Mouse (Mus musculus): Measurements from ENCODE around the gene Dad1.
"Not testable (repeated sequence)": the region's sequence is repeated elsewhere in the genome, so short reads cannot be mapped to it uniquely, and the experiment has no call there.

Gene Dad1

DNA sequence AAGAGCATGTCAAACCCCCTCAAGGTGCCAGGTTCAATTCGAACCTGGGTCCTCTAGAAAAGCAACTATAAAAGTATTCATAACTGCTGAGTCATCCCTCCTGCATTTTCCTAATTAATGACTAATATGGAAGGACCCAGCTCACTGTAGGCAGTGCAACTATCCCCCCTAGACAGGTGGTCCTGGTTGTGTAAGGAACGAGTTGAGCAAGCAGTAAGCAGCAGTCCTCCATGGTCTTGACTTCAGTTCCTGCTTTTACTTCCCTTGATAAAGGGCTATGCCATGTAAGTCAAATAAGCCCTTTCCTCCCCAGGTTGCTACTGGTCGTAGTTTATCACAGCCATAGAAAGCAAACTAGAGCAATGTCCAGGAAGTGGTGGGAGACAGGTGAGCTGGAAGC, 7.7 kb downstream of the Dad1 start:
- DNase-seq (ENCODE audit: low spot score) = no peak

DNA sequence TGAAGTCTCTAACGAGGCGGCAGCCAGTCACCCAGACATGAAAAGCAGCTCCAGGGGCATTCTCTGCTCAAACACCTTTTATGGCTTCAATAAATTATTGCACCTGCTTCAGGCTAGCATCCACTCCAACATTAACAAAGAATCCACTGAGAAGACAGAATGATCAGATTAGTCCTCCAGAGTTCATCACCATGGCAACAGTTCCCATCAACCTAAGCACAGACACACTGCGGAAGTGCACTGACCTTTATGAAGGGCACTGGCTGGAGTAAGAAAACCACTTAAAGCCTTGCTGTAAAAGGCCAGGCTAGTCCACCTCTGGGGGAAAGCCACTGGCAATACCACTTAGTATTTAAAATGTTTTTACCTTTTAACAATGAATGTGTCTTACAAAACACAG, 9.7 kb downstream of the Dad1 start:
- DNase-seq (ENCODE audit: low spot score) = no peak

DNA sequence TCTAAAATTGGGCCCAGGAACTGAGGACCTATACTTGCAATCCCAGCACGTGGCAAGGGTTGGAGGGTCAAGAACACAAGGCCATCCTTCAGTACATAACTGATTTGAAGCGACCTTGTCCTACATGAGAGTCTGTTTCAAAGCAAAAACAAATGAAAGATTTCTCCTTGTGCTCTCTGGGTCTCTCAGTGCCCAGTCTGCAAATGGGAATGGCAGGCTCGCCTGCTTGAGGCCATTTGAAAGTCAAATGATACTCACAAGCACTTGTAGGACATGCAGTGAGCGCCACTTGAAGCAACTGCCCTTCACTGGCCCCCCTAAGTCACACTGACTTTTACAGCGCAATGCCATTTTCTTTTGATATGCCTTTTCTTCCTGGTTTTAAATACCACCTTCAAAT, 13.4 kb downstream of the Dad1 start:
- DNase-seq (ENCODE audit: low spot score) = no peak

DNA sequence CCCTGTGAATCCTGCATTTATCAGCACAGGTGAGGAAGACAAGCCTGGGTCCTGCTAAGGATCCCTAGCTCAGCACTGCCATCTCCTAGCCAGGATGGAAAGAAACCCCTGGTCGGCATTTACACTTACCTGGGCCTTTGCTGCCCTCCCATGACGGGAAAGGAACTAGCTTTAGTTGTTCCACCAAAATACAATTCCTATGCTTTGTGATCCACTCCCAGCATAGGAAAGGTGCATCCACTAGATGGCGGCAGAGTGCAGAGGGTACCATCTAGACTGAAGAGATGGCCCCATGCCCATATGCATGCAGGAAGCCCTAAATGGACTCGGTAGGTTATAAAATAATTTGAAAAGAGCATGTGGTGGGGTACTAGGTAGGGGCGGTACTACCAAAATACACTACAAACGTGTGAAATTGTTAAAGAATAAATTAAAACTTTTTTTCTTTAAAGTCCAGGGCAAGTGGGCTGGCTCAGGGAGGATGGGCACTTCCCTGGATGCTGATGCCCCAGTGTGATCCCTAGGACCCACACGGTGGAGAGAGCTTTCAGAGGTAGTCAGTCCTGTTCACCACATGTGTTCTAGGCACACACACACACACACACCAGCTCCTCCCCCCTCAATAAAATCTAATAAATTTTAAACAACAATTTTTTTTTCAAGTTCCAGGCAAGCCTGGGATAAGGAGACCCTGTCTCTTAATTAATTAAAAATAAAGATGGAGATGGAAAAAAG, 14.7 kb downstream of the Dad1 start:
- peak; percentile 70 for DNase-seq (ENCODE audit: low spot score)

DNA sequence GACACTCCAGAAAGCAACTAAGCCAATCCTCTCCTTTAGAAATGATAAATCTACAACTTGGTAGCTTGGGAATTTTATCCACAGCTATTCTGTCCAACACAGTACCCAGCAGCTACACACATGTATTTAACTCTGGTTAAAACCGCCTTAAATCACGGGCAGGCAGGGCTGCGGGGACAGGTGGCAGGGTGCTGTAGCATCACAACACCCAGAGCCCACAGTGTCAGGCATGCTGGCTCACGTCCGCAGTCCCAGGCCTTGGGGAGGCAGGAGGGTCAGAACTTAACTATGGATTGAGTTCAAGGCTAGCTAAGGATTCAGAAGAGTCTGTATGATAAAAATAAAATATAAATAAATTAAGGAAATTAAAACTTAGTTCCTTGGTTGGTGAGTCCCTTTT, 17.0 kb downstream of the Dad1 start:
- DNase-seq (ENCODE audit: low spot score) = no peak

DNA sequence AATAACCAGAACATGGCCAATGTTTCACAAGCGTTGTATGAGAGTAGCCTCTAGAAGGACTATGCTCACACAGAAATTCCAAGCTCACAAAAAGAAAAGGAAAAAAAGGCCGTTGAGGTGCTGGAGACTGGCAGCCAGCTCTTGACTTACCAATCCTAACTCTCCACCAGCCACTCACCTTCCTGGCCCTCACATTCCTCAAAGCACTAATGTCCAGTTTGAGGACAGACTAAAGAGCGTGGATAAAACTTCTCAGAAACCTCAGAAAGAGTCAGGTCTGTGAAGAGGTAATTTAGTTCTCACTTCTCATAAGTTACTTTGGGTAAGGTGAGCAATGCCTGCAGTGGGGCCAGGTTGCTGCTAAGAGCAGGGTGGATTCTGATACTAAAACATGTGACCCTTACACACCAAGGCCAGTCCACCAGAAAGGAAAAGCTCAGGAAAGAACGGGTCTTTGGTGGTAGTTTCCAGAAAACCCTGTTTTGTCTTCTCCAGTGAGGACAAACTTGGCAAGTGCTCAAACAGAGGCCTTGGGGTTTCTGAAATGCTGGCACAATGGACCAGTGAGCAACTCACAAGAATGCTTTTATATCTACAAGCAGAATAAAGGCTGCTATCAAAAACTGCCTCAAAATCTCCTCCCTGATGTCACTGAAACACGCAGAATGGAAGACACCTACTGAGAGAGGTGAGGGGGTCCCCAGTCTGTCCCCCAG, 17.9 kb downstream of the Dad1 start:
- no peak for DNase-seq (ENCODE audit: low spot score)

DNA sequence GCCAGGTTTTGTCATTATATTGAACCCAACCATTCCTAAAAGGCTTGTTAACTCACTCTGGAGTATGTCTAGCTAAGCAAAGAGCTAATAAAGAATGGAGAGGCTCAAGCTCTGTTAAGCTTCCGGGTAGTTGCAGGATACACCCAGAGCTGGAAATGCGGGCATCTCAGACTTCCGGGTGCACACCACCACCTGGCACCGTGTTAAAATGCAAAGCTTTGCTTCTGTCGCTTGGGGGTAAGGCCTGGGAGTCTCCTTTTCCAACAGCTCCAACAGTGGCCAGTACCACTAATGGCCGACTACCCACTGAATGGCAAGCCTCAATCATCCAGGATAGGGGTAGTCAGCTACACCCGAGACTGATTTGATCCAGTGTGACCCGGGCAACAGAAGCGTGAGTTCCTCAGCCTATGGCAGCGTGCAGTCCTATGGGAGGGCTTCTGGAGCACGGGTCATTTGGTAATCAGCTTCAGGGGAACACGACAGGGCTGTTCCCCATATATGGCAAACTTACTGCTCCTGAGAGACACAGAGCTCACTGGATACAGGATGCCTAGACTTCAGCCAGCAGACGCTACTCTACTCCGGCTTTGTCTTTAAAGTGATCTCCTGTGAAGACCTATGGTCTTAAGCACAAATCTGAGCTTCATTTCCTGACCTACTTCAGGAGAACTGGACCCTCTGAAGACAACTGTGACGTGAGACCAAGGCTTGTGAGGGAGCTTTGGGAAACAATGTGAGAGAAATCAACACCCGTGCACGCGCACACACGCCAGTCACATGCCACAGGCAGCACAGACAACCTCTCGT, 19.5 kb downstream of the Dad1 start:
- DNase-seq (ENCODE audit: low spot score) = no peak

DNA sequence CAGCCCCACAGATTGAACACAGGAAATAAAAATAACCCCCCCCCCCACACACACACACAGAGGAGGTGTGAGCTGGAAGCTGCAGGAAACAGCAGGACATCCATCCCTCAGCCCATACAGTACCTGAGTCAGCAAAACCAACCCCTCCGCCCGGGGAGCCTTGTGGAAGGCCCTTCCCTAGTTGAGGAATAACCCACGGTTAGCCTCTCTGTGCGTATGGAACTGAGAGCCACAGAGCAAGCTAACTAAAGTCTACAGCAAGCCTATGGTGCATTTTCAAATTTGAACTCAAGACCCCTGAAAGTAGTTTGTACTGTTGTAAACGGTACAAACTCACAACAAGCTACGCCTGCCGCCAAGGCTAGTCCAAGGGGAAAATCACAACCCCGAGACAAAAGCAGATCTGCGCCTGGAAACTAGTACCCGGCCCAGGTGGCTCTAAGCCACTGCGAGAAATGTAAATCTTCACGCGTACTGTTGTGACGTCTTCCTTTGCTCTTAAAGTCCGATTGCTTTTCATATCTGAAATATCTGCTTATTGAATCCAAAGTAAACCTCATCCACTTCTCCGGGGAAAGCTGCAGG, 20.3 kb downstream of the Dad1 start:
- DNase-seq (ENCODE audit: low spot score) = no peak

DNA sequence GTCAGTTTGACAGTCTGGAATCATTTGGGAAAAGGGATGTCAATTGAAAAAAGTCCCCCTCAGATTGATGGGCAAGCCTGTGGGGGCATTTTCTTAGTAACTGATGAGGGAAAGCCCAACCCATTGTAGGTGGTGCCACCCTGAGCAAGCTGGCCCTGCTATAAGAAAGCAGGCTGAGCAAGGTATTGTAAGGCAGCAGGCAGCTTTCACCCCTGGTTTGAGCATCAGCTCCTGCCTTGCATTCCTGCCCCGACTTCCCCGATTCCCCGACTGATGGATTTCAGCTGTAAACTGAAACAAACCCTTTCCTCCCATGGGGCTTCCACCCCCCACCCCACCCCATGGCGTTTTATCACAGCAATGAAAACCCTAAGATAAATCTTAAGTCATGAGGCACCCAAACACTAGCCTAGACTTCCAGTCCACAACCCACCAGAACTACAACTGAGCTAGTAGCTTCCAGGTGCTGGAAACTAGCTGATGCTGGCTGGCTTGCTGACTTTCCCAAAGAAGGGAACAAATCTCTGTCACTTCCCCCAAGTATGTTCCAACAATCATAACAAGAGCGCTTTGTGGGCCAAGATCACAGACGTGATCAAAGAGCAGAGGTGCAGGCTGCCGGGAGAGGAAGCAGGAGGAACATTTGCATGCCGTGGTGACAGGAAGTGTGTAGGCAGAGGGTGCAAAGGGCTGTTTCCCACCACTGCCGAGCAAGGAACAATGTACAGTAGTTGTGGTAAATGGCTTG, 20.9 kb downstream of the Dad1 start:
- no peak for DNase-seq (ENCODE audit: low spot score)

DNA sequence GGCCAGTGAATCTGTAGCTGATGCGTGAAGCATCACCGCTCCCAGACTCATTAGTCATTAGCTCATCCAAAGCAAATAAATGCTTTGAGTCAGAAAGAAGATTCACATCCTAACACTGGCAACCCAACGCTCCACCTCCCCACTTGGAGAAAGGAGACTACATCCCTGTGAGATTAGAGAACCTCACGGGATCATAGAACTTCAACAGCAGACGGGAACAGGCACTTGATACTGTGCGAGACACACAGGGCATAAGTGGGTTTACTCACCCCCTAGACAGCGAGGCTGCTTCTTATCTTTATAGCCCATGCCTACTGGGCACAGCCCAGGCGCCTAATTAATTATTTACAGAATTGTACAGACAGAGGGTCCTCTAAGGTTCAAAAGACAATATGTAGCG, 21.8 kb downstream of the Dad1 start:
- DNase-seq (ENCODE audit: low spot score) = no peak

DNA sequence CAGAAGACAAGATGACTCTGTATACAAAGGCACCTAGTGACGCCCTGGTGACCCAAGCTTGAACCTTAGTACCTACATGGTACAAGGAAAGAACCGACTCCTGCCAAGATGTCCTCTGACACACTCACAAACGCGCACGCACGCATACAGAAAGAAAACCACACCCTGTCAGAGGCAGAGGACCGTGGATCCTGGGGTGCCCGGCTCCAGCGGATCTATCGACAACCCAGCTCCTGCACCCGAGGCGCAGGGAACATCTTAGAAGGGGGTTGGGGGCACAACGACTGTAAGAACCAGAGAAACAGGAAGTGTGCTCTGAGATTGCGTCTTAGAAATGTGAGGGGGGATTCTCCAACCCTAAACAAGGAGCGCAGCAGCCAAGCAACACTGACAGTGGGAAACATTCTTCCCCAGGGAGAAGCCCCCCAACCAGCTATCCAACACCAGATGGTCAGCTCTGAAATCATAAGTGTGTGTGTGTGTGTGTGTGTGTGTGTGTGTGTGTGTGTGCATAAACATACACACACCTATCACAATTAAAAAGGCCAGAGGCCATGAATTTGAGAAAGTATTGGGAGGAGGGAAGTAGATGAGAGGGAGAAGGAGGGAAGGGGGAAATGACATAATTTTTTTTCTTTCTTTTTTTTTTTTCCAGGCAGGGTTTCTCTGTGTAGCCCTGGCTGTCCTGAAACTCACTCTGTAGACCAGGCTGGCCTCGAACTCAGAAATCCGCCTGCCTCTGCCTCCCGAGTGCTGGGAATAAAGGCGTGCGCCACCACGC, 22.5 kb downstream of the Dad1 start:
- DNase-seq (ENCODE audit: low spot score) = no peak

DNA sequence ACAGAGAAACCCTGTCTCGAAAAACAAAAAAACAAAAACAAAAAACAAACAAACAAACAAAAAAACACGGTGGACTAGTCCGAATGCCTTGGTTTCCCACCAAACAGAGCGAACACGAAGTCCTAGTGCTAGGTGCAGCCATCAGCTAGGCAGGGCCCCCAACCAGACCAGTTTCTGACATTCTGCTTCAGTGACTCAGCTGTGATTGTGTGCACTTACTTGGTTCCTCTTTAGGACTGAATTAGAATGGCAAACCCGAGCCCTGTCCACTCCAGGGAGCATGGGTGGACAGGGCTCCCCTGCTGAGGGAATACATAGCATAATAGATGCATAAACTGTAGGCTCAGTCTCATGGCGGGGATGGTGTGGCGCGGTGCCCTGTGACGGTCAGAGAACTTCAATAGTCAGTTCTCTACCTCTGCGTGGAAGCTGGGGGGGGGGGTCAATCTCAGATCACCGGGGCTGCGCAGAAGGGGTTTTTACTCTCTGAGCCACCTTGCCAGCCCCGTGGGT, 23.2 kb downstream of the Dad1 start:
- DNase-seq (ENCODE audit: low spot score) = no peak

DNA sequence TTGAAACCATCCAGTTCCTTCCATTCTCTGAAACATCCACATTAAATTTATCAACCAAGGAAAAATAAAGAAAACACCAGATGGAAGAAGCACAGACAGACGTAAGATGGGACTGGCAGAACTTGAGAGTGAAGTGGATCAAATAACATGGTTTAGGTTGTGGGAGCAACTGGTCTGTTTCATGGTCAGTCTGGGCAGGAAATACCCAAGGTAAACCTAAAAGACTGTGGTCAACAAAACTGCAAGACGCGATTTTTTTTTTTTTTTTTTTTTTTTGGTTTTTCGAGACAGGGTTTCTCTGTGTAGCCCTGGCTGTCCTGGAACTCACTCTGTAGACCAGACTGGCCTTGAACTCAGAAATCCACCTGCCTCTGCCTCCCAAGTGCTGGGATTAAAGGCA, 24.1 kb downstream of the Dad1 start:
- not testable (repeated sequence) for DNase-seq (ENCODE audit: low spot score)

DNA sequence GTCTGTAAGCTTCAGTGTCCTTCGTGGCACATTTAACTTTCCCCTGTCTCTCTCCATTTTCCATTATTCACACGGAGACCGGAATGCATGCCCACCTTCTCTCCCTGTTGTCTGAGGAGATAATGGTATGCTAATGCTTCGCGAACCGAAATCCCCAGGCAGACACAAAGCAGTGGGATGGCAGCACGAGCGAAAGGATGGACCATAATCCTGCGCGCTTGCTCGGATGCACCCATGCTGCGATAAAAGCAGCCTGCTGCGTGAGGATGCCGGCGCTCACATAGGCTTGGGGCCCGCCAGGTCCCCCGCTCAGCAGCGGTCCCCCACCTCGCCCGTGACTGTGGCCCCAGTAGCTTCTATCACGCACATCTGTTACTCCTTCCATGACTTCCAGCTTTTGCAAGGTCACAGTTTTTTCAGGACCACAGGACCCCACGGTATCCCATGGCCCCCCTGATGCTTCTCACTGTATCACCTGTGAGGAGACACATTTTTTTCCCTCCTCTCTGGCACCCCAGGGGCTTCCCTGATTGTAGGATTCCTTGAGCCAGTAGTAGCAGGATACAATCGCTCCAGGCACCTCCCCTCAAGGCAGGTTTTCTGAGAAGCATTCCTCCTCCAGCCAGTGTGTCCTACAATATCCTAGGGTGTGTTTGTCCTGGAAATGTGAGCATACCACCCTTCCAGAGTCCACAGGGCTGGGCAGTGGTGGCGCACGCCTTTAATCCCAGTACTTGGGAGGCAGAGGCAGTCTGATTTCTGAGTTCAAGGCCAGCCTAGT, 24.8 kb downstream of the Dad1 start:
- DNase-seq (ENCODE audit: low spot score) = no peak

DNA sequence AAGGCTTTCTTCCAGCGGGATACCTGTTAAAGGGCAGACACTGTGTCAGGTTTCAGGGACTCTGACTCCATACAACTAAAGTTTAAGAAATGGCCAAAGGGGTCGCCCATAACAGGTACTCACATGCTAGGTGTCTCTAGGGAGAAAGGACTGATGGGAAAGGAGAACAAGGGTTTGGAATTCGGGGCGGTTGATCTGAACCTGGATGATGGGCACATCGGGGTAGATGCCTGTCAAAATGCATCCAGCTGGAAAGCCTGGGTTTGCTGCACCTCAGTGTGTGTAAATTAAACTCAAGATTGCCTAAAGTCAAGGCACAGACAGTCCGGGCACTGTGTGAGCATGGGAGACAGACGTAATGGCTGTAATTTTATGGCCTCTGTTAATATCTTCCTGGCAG, 25.4 kb downstream of the Dad1 start:
- DNase-seq (ENCODE audit: low spot score) = no peak

DNA sequence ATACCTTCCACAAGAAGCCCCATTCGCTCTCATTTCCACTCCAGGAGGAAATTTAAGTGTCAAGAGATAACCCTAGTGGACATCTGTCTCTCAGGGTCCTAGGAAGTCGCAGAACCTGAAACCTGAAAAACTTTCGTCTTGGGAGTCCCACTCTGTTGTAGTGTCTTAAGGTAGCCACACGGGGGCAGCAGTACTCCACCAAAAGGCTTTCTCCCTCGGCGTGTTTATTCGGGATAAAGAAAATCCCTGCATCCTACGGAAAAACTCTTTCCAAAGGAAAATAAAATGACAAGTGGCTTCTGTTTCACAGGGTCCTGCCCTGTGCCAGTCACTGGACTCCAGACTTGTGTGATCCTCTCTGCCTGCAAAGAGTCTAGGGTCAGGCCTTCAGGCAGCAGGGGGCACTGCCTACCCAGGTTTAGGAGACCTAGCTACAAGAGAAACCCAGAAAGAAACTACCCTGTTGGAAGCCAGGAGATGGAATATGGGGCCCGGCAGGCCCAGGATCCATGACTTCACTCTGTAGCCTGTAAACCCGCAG, 25.9 kb downstream of the Dad1 start:
- DNase-seq (ENCODE audit: low spot score) = peak; percentile 71

DNA sequence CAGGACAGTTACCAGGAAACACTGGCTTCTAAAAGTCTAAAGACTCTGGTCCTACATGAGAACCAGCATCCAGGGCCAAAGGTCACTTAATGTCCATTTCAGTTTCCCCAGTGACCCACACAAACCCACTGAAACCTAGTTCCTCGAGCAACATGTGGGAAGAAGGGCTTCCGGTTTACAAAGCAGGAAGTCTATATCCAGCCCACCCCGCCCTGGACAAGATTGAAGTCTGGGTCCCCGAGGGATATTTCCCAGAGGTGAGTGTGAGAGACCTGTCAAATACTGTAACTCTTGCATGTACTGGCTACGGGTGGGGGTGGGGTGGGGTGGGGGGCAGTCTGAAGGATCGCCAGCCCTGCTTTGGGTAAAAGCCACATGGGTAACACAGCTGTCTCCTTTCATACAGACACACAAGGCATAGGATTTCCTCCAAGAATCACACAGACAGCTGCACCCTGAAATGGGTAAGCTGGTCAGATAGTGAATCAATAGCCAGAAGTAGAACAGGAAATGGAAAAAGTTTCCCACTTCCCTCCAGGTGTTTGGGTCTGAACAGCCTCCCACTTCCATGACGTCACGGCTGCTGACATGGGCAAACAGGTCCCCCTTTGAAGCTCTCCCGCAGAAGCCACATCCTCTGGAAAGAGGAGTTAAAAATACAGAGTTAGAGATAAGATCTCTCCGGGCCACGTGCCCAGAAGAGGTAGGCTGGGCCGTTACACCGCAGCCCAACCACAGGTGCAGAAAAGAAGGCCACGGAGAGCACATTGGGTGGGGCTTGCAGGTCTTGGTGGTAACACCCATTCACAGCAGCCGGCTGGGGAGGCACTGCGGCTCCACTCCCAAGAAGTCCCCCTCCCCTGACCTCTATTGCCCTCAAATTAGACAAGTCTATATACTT, 26.7 kb downstream of the Dad1 start:
- DNase-seq (ENCODE audit: low spot score) = peak; percentile 51

DNA sequence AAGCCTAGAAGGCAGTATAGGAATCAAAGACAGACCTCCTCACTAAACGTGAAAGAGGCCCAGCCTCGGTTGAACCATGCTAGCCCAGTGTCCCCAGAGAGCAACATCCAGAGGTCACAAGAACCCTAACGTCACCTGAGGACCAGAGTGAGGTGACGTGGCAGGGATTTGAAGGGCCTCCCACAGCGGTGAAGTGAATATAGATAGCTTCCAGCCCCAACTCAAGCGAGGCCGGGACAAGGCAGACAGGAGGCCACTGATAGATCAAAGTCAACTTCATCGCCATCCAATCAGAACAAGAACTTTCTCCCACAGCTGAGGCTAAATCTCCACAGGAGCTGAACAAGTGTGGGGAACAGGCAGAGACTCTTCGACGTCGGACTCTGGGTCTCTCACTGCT, 28.2 kb downstream of the Dad1 start:
- no peak for DNase-seq (ENCODE audit: low spot score)
